Mouse (Mus musculus) lung, adult 2 months (tissue): ENCODE measurements around the gene Acvrl1.

Experiments used
- CTCF ChIP-seq: fragments of 200-500 bp; IDR thresholded peaks from 2 replicates; pipeline ENCODE4 v1.5.1; 2011; ENCODE audit warnings: mild to moderate bottlenecking, low read length, control low read depth; ENCODE audit not compliant: insufficient read depth
- POLR2A ChIP-seq: fragments of 200-500 bp; IDR thresholded peaks from 2 replicates; pipeline ENCODE4 v1.6.1; 2011; ENCODE audit warnings: low read depth, mild to moderate bottlenecking, control low read depth, low read length, borderline replicate concordance; ENCODE audit errors: extremely low read depth

DNA sequence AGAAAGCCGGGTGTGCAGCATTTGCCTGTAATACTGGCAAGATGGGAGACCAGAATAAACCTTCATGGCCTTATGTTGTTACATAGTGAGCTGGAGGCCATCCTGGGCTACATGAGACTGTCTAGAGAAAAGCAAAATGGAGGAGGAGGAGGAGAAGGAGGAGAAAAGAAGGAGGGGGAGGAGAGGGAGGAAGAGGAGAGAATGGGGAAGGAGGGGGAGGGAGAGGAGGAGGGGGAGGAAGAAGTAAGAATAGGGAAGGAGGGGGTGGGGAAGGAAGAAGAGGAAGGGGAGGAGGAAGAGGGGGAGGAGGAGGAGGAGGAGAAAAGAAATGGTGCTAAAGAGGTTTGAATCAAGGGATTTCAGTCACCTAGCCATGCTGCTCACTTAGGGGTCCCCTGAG is 31.8 kb downstream of the Acvrl1 start:
- TF ChIP-seq CTCF, result no peak
- no peak for TF ChIP-seq POLR2A
